Mouse (Mus musculus): ENCODE measurements around the gene Ccdc88b.

The Ccdc88b gene

DNA sequence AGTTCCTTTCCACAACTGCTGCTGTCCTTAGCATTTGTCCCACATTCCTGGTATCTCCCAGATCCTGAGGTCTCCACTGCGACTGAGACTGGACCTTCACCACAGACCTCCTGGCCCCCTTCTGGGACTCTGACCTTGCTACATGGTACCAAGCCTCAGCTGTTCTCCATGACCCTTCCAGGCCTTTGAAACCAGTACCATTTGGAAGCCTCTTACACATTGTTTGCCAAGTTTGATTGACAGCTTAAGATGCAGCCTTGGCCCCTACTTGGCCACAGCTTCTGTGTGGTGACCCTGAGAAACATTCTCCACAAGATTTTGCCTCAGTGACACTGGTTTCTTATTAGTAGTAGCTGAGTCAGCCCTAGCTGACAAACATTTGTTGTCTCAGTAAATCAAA, 15.7 kb downstream of the Ccdc88b start:
- POLR2A ChIA-PET, result interaction anchor here in 3 of 4 experiments (0.7 to 4.0 kb wide), 4 partner anchors 9 to 13 kb away, joined by 3 to 17 read pairs (median 4); no protein-coding TSS in a partner anchor

GRCm38 (mm10) chr19:6841292-6841597, 16.8 kb downstream of the Ccdc88b start:
- CTCF ChIA-PET, result interaction anchor here in 1 of 4 experiments (0.6 to 0.7 kb wide), 2 partner anchors 14 to 169 kb away, joined by 3 to 4 read pairs; no protein-coding TSS in a partner anchor
- POLR2A ChIA-PET, result interaction anchor here in 2 of 4 experiments (1.0 to 2.9 kb wide), 4 partner anchors 11 to 18 kb away, joined by 3 to 17 read pairs (median 10); no protein-coding TSS in a partner anchor

More for the DNA sequence above, 15.7 kb downstream of the Ccdc88b start:
- CTCF ChIA-PET, result interaction anchor here in 1 of 4 experiments (0.8 kb wide), 1 partner anchor 27 kb away, joined by 3 read pairs; no protein-coding TSS in a partner anchor

DNA sequence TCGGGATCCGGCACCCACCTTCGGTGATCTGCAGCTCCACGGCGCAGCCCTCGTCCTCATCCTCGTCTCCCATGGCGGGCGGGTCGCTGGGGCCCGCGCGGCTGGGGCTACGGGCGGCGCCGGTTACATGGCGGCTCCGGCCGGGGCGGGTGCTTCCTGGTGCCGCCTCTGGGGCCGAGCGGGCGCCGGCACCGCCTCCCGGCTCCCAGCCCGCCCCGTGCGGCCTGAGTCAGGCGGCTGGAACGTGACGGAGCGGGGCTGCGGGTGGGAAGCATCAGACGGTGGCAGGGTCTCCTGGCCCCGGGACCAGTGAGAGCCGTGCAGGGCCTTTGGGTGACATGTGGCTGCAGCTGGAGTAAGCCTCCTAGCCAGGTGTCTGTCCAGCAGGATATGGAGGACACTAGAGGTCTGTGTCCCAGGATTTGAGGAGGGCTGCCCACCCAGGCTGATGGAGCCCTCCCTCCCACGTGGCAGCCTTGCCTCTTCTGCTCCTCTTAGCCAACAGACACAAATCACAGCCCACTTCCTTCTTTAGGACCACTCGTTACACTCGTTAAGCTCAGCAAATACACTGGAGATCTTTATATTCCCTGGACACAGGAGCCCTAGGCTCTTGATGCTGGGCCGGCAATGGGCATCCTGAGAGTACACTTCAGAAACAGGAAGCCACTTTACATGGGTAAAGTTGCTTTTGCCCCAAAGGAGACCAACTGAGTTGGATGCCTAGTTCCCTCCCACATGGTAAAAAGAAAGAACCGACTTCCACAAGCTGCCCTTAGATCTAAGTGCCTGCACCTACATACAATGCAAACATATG, 17.3 kb downstream of the Ccdc88b start, which contains the start of gene Rps6ka4:
TSS of gene Rps6ka4 (minus strand) at position 162 of the 817 bp plus-strand sequence.
- POLR2A ChIA-PET, result interaction anchor here in 3 of 4 experiments (0.8 to 2.9 kb wide), 12 partner anchors 7 to 571 kb away, joined by 3 to 17 read pairs (median 7); no protein-coding TSS in a partner anchor
- CTCF ChIA-PET, result interaction anchor here in 3 of 4 experiments (0.6 to 2.1 kb wide), 5 partner anchors 9 to 168 kb away, joined by 3 to 12 read pairs (median 4); no protein-coding TSS in a partner anchor

DNA sequence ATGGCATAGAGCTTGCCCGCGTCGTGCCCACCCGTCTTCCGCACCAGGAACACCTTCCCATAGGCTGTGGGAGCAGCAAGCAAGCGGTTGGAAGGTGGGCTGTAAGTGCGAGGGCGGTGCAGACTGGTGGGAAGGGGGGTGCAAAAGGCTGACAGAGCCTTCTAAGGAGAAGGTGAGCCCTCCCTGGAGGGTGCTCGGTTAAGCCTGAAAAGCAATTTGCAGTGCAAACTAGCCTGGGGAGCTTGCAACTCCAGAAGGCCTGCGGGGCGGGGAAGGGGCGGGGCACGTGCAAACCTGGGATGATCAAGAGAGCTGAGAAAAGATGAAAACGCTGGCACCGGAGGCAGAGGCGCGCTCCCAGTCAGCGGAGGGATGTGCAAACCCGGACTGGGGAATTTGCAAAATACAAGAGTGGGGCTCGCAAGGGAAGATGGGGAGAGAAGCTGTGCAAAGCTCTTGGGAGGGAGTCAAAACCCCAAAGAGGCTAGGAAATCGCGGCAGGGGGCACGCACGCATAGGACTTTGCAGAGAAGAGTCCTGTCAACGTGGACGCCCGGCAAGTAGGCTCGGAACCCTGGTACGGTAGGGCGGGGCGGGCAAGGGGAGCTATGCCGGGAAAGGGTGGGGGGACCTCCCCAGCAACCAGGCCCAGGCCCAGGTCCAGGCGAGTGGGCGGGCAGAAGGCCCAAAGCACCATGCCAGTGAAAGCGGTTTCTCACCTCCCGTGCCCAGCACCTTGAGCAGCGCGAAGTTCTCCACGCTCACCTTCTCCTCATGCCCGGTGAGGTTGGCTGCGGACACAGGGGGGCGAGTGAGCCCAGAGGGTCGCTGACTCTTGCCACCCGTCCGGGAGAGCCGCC, 18.2 kb downstream of the Ccdc88b start:
- POLR2A ChIA-PET, result interaction anchor here in 3 of 4 experiments (0.7 to 2.9 kb wide), 15 partner anchors 8 to 571 kb away, joined by 3 to 17 read pairs (median 6); no protein-coding TSS in a partner anchor
- CTCF ChIA-PET, result interaction anchor here (0.7 to 2.1 kb wide), 6 partner anchors 8 to 195 kb away, joined by 3 to 12 read pairs (median 4); no protein-coding TSS in a partner anchor

GRCm38 (mm10) chr19:6832363-6832762, 25.6 kb downstream of the Ccdc88b start:
- ChIA-PET CTCF (interaction anchor here in 1 of 4 experiments (1.1 kb wide), 1 partner anchor 10 kb away, joined by 3 read pairs; no protein-coding TSS in a partner anchor), POLR2A (interaction anchor here in 3 of 4 experiments (0.6 to 2.3 kb wide), 7 partner anchors 12 to 163 kb away, joined by 3 to 10 read pairs (median 5); partner anchors contain the start of genes Nudt22 (in 1 of the 3) and Trpt1 (in 1 of the 3))

GRCm38 (mm10) chr19:6831331-6831730, 26.7 kb downstream of the Ccdc88b start:
- POLR2A ChIA-PET, result interaction anchor here (0.6 to 4.1 kb wide), 36 partner anchors 8 to 1297 kb away, joined by 3 to 17 read pairs (median 4); partner anchors contain the start of genes Rps6ka4 (in 2 of the 4), Bad (in 1 of the 4), Esrra (in 1 of the 4) and Nudt22 (in 1 of the 4)
- CTCF ChIA-PET, result interaction anchor here (0.5 to 2.3 kb wide), 21 partner anchors 8 to 379 kb away, joined by 3 to 12 read pairs (median 4); partner anchors contain the start of genes Macrod1 (in 1 of the 4) and Rps6ka4 (in 1 of the 4)

GRCm38 (mm10) chr19:6830556-6831316, 27.3 kb downstream of the Ccdc88b start:
- ChIA-PET CTCF (interaction anchor here (0.6 to 2.3 kb wide), 22 partner anchors 9 to 403 kb away, joined by 3 to 12 read pairs (median 4); partner anchors contain the start of gene Rps6ka4 (in 1 of the 4)), POLR2A (interaction anchor here (0.7 to 4.1 kb wide), 40 partner anchors 9 to 816 kb away, joined by 3 to 17 read pairs (median 4); partner anchors contain the start of genes Rps6ka4 (in 2 of the 4), Sf1 (in 2 of the 4), Bad (in 1 of the 4) and Ccdc88b (in 1 of the 4))

DNA sequence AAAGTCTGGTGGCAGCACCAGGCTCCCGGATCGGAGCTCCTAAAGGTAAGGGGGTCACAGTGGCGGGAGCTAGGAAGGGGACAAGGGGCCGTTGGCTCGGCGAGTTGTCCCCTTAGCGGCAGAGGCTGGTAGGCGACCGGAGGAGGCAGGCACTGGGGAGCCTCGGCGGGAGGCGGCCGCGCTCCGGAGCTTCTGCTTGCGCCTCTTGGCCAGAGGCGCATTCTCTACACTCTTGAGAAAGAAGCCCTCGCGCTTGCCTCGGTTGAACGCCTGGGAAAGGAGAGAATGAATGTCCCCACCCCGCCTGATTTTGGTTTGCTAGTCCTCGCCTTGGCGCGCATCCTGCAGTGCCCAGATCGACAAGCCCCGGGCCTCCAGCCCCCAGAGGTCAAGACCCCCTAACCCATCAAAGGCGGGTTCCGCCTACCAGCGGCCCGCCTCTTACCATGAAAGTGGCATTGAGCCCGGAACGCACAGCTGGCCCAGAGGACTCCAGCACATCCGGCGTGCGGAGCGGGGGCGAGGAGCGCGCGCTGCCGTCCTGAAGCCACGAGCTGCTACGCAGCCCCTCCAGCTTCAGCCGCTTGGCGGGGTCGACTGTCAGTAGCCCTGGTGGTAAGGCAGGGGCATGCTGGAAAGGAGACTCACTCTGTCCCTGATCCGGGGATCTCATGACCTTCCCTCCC, 28.0 kb downstream of the Ccdc88b start:
- ChIA-PET CTCF (interaction anchor here (0.5 to 2.3 kb wide), 18 partner anchors 10 to 402 kb away, joined by 3 to 12 read pairs (median 4); partner anchors contain the start of gene Rps6ka4 (in 1 of the 4)), POLR2A (interaction anchor here (0.9 to 4.1 kb wide), 29 partner anchors 8 to 467 kb away, joined by 3 to 17 read pairs (median 4); partner anchors contain the start of genes Rps6ka4 (in 2 of the 4), Sf1 (in 2 of the 4) and Ccdc88b (in 1 of the 4))

DNA sequence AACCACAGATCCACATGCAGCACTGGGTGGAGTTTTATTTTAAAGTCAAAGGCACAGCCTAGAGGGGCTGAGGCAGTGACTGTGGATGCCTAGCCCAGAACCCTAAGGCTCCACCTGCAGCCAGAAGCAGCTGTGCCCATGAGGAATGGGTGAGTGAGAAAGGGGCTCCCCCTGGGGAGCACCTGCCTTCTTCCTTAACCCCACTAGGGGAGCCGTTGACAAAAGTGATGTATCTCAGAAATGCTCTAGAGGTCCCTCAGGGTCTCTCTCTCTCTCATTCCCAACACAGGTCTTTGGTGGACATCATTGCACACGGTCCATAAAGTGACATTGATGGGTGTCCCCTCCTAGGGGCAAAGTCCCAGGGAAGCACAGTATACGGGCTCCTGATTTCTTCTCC, 28.9 kb downstream of the Ccdc88b start:
- ChIA-PET POLR2A (interaction anchor here (0.6 to 4.1 kb wide), 11 partner anchors 9 to 184 kb away, joined by 3 to 17 read pairs (median 3); partner anchors contain the start of genes Ccdc88b (in 1 of the 4) and Rps6ka4 (in 1 of the 4)), CTCF (interaction anchor here in 2 of 4 experiments (0.6 to 1.8 kb wide), 3 partner anchors 27 to 46 kb away, joined by 3 to 7 read pairs (median 3); no protein-coding TSS in a partner anchor)

DNA sequence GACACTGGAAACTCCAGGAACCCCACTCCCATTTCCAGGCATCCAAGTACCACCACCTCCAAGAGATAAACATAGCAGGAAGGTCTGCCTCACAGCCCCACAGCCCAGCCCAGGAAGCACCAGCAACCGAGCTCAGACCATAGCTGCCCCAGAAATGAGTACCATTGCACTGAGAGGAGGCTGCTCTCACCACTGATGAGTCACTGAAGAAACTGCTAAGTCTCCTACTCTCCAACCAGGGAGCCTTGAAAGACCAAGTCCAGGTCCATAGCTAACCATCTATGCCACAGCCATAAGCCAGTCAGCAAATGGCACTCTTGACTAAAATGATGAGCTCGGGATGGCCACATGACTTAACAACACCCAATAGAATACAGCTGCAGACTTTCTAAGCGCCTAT, 31.4 kb downstream of the Ccdc88b start:
- CTCF ChIA-PET, result interaction anchor here in 1 of 4 experiments (0.9 kb wide), 1 partner anchor 13 kb away, joined by 3 read pairs; no protein-coding TSS in a partner anchor
- POLR2A ChIA-PET, result interaction anchor here in 1 of 4 experiments (0.7 kb wide), 1 partner anchor 139 kb away, joined by 3 read pairs; no protein-coding TSS in a partner anchor

DNA sequence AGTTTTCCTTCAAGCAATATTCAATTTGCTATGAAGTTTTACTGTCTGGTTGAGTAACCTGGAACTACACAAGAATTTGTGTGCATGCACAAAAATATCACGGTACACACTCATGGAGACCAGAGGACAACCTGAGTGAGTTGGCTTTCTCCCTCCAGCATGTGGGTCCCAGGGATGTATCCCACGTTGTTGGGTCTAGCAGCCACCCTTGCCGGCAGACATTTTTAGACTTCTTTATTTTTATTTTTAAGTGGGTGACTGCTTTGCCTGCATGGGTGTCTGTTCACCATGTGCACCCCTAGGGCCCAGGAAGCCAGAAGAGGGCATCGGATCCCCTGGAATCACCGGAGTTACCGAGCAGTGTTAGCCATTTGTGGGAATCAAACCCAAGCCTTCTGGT, 32.6 kb downstream of the Ccdc88b start:
- ChIA-PET POLR2A (no interaction called here), CTCF (no interaction called here)

GRCm38 (mm10) chr19:6820538-6821195, 37.3 kb downstream of the Ccdc88b start:
- CTCF ChIA-PET, result interaction anchor here in 1 of 4 experiments (0.8 kb wide), 1 partner anchor 10 kb away, joined by 4 read pairs; no protein-coding TSS in a partner anchor
- POLR2A ChIA-PET, result interaction anchor here (0.9 to 2.7 kb wide), 10 partner anchors 9 to 219 kb away, joined by 3 to 15 read pairs (median 4); partner anchors contain the start of genes Prdx5 (in 1 of the 4), Rps6ka4 (in 1 of the 4) and Stip1 (in 1 of the 4)

DNA sequence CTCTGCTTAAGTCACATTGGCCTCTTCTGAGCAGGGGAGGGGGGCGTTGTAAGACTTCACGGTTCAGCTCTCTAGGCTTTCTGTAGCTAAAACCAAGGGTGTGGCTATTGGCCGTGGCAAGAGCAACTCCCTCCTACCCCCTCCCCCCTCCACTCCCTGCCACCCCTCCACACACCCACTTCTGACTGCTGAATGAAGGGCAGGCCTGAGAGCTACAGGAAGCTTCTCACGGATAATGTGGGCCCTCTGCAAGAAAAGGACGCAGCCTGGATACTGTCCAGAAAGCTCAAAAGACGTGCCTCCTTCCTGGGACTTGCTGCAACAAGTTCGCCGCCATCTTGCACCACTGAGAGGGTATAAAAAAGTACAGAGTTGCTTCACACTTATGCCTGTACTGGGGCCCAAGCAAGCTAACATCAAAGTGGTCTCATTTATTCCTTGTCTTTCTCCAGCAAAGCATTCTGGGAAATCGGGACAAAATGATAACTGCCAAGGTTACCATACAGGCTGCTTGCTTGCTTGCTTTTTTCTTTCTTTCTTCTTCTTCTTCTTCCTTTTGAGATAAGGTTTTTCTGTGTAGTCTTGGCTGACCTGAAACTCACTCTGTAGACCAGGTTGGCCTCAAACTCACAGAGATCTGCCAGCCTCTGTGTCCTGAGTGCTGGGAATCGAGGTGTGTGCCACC, 38.7 kb downstream of the Ccdc88b start:
- CTCF ChIA-PET, result interaction anchor here in 3 of 4 experiments (0.6 to 1.2 kb wide), 6 partner anchors 11 to 449 kb away, joined by 3 to 12 read pairs (median 3); no protein-coding TSS in a partner anchor
- POLR2A ChIA-PET, result interaction anchor here in 3 of 4 experiments (0.6 to 2.7 kb wide), 11 partner anchors 12 to 925 kb away, joined by 3 to 15 read pairs (median 3); partner anchors contain the start of genes Rps6ka4 (in 1 of the 3) and Tigd3 (in 1 of the 3)

DNA sequence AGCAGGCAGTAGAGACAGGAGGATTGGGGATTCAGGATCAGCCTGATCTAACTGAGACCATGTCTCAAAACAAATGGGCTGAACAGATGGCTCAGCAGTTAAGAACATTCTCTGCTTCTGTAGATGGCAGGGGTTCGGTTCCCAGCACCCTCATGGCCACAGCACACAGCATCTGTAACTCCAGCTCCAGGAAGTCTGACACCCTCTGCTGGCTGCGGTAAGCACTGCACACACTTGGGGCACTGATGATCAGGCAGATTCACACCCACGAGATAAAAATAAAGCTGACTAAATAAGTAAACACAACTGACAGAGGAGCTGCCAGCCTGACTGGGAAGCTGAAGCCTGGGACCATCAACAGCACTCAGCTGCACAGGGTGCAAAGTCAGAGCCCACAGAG, 43.1 kb downstream of the Ccdc88b start:
- POLR2A ChIA-PET, result interaction anchor here in 2 of 4 experiments (0.8 to 1.4 kb wide), 5 partner anchors 15 to 194 kb away, joined by 3 to 4 read pairs (median 3); no protein-coding TSS in a partner anchor
- CTCF ChIA-PET, result interaction anchor here (0.6 to 1.3 kb wide), 15 partner anchors 16 to 687 kb away, joined by 3 to 6 read pairs (median 3); partner anchors contain the start of genes Esrra (in 1 of the 4) and Snx15 (in 1 of the 4)
